Mouse (Mus musculus): ENCODE results near the gene Tcirg1.

Gene Tcirg1

DNA sequence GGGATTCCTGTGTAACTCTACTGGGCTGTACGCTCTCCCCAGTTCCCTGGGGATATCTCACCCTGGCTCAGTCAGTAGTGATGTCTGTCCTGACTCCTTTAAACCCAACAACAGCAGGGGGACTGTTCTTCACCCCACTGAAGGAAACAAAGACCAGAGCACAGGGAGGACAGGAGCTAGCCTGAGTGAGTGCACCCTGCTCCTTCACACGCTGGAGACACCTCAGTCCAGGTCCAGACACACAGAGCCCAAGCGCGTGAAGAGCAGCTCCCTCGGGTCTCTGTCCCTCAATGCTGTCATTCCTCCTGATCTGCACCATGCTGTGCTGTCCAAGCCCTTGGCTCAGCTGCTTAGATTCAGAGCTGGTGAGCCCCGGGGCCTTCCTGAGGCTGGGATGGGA, 19.8 kb upstream of the Tcirg1 start:
- no peak for DNase-seq

DNA sequence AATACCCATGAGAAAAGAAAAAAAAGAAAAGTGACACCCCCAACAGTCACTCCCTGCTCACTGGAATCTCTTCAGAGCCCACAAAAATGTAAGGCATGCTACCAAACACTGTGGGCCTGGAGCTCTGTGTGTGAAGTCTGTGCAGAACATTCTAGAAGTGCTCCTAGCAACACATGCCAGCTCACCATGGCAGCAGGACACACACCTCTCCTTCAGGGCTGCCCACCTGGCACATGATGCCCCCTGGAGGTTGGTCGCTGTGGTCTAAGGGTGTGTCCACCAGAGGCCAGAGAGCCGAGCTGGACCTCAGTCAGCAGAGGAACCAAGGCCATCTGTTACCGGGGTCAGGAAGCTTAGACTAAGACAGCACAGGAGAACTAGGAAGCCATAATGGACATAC, 19.3 kb upstream of the Tcirg1 start:
- DNase-seq: no peak

DNA sequence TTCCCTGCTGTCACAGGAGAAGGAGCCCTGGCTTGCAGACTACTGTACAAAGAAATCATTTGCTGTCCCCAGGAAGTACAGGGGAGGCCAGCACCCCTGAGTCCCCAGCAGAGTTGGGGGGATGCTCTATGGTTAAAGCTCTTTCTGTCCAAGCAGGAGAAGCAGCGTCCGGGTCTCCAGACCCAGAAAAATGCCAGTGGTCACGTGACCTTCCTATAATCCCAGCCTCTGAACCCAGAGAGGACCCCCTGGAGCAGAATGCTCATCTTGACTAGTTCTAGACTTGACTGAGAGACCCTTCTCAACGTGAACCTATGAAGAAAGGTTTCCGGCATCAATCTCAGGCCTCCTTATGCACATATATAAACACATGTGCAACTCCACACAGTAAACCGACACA, 18.9 kb upstream of the Tcirg1 start:
- no peak for DNase-seq

DNA sequence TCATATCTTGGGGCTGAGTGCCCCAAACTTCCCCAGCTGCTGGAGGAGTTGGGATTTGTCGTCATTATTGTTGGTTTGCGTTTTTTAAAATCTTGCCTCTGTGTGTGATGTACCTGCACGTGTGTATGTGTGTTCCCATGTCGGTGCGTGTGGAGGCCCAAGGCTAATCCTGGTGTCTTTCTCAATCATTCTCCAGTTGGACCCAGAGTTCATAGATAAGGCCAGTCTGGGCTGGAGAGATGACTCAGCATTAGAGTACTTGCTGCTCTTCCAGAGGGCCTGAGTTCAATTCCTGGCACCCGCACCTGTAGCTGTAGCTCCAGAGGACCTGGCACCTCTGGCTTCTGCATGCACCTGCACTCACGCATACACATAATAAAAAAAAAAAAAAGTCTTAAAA, 17.9 kb upstream of the Tcirg1 start:
- no peak for DNase-seq

DNA sequence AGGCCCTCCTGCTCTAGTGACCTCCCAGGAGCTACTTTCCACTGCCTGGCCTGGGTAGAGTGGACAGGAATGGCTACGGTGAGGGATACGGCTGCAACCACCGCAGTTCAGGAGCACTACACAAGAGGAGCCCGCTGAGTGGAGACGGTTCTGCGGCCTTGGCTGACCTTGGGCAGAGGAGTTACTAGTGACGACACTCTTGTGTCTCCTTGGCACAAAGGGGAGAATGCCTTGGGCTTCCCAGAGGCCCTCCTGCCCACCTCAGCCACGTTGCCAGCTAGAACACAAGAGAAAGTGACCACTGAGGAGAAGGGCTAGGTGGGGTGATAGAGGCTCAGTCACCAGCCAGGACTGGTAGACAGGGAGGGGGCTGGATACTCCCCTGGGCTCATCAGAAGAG, 17.3 kb upstream of the Tcirg1 start:
- no peak for DNase-seq

DNA sequence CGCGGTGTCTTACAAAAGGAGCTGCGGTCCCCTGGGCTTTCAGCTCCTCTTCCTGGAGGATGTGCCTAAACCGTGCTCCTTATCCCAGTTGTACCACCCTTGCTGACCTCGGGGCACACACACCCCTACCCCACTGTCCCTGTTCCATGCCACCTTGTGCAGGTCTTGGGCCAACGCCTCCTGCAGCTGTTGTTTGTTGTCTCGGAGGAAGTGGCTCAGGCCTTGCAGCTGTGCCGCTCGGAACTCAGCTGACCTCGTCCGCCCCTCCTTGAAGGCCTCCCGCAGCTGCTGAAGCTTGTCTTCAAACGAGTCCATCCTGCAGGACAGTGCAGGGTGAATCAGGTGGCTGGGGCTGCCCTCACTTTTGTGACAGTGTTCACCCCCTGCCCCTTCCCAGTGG, 16.7 kb upstream of the Tcirg1 start:
- no peak for DNase-seq

DNA sequence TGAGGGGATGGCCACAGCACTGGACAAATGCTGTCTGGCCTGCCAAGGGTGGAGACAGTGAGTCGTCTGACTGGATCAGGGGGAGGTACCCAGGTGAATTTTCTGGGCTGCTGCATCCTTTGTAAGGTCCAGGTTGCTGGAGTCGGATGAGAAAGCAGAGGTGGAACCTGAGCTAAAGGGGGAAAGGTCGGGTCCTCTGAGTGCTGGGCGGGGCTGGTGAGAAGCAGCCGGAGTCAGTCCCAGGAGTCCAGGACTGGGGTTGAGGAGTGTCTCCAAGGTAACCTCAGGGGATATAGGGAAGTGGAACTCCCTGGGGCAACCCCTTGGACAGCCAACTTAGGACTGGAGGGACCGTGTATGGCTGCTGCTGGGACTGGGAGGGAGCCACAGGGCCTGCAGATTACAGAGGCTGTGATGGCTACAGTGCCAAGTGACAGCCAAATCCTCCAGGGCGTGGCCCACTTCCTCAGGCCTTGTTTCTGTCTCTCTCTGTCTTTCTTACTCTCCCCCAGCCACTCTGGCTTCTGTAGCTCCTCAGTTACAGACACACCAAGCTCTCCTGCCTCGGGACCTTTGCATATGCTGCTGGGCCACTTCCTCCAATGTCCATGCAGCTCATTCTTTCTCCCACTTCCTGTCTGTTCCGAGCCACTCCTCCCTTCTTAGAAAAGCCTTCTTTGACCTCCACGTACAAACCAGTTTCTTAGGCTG, 15.9 kb upstream of the Tcirg1 start:
- DNase-seq: no peak

DNA sequence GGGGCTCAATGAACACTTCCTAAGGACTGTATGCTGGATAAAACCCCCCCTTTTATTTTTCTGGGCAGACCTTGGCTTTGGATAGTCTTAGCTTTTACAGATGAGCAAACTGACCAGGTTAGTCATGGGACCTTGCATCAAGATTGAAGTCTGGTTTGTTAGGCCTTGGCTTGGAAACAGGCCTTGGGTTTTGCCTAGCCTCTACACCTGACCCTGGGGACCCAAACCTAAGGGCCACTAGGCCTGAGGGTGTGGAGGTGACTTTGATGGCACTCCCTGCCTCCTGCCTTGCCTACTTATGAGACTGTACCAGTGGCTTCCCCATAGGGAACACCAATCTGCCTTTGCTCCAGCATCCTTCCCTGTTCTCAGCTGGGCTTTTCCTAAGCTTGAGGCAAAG, 13.0 kb upstream of the Tcirg1 start:
- DNase-seq: no peak

DNA sequence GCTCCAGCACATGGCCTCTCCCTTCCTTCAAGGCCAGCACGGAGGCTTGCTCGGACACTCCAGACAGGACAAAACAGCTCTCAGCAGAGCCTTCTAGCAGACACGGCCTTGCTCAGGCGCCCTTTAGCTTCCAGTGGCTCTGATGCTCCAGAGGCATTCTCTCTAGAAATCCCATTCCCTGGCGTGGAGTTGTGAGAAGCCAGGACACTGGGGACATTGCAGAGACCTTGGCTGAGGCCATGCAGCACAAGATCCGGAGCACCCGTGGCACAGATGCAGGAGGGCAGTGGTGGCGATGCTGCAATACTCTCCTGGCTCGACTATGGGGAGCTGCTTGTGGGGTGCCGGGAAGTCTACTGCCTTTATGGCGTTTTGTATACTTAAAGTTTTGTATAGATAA, 9.8 kb upstream of the Tcirg1 start:
- DNase-seq: no peak

DNA sequence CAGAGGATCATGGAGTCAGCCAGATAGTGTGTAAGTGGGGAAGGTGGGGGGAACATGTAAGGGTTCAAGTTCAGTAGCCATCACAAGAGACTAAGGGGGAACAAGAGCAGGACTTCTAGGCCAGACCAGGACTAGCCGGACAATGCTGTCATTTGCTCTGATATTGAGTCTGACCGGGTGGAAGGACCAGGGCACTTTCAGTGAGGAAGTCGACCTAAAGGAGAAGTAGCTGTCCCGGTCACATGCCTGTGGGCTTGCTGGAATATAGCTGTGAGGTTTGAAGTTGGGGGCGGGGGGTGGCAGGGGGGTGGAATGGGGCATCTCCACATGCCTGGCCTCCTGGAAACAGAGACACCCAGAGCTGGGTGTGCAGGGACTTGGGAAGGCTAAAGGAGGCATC, 7.6 kb upstream of the Tcirg1 start:
- DNase-seq: no peak

DNA sequence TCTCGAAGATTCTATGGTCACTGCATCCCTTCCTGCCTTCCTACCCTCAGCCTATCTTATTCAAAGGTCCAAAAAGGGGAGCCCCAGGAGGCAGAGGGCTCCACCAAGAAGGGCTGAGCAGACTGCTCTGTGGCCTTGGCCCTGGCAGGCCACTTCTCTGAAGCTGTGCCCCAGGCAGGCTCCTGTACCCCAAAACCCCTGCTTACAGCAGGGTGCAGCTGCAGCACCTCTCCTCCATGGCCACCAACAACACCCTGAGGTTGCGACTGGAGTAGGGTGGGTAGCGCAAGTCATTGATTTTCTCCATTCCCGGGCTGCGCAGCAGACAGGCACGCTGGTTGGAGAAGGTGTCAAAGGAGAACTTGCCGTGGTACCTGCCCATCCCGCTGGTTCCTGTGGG, 6.8 kb upstream of the Tcirg1 start:
- no peak for DNase-seq

DNA sequence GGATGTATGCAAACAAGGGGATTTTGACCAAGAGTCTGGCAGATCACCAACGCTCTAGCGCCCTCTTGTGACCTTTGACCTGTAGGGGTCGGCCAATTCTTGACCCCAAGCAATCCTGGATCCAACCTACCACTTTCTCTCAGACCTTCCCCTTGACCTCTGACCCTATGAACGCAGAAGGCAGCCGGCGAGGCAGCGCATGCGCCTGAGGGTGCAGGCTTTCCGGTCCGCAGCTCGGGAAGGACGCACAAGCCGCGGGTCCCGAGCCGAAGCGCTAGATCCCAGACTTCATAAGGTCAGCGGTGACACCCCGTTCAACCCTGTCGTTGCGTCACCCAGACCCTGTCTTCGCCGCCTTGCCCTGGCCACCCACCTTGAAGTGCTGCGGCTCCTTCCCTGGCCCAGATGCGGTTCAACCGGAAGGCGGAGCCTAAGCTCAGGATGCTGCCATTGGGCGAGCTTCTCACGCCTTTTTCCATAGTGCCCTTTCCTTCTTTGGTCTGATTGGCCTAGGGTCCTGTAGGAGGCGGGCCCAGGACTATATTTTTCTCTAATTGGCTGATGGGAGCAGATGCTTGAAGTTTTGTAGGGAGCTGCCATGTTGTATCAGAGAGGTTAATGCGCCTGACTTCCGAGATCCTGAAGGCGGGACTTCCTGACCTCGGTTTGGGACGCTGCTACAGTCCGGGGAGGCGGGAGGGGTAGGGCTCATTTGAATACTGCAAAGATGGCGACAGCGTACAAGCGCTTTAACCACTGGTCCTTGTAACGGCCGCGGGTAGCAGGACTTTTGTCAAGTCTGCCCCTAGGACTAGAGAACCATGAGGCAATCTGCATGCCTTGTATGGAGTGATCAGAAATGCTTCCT, 5.6 kb upstream of the Tcirg1 start, which contains the start of gene Ndufs8:
TSS of gene Ndufs8 (minus strand) at position 438 of the 868 bp plus-strand sequence.
- DNase-seq: peak; percentile 99

DNA sequence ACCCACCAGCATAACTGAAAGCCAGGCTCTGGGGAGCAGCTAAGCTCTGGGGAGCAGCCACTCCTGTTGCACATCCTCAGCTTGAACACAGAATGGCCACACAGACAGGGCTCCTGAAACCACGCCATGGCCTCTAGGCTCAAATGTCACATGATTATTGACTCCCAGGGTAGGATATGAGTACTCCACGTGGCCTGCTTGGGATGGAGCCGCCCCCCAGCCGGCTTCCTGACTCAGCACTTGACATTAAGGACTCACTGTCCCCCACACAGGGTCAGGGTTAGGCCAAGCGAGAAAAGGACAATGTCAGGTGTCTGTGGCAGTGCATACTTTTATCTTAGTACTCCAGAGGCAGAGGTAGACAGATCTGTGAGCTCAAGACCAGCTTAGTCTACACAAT, 3.3 kb upstream of the Tcirg1 start:
- DNase-seq: peak; percentile 44

DNA sequence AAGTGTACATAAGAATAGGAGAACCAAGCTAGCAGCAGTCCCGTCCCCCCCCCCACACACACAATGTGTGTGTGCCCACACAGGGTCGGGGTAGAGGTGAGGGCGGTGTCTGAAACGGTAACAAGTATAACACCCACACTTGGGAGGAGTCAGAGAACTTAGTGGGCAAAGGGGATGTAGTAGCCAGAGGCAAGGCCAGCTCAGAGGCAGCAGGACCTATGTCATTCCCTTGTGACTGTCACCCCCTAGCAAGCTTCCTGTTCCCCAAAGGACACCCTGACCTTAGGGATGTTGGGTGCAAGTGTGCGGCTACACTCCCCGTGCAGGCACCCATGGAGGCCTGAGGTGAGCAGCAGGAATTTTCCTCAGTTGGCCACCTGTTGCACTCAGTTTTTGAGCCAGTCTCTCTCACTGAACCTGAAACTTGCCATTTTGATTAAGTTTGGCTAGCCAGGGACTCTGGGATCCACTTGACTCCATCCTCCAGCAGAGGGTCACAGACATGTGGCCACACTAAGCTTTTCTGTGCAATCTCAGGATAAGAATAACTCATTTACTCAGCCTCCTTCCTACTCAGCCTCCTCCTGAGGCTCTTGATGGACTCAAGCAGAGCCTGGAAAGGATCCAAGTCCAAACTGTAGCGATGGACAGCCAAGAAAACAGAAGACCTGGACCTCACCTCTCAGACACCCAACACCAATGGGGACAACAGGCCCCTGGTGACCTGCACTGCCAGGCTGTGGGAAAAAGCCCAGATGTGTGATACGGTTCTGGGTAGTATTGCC, 1.1 kb upstream of the Tcirg1 start:
- DNase-seq: peak; percentile 32

DNA sequence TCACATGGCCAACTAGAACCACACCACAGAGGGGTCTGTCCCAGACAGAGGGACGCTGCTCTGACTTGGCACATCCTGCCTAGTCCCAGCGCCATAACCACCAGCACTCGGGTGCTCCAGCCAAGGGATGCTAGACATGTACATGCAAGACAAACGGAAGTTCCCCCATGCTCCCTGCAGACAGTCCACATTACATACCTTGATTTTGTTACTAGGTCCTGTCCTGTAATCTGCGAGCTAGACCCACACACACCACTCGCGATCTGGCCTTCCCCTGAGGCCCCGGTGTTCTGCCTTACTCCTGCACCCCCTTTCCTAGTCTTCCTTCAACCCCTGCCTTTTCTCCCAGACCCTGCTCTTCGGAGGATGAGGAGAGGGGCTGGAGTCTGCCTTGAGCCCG, 607 bp downstream of the Tcirg1 start:
- peak; percentile 31 for DNase-seq

DNA sequence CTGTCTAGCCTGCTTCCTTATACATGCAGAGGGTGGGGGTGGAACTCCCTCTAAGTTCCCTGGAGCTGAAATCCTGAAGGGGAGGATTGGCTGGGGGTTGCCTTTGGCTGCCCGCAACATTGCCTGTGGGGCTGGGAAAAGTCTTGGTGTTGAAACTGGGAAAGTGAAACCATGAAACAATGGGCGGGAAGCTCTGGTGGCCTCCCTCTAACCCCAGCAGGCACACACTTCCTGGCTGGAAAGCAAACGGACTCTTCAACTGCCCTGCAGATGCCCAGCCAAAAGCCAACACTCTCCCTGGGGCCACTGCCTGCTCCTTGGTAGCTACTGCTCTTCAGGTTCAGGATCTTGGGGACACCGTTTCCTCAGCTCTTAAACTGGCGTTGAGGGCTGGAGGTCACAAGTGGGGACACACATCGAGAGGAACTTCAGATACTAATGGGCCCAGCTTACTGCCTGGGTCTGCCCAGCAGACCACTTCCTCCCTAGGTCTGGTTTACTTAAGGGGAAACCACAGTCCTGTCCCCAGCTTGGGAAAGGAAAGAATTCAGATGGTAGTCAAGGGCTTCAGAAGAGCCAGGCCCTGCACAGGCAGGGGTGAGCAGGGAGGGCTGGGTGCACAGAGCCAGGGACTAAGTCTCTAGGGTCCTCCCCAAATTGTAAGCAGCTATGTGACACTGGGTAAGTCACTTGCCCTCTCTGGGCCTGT, 1.5 kb downstream of the Tcirg1 start:
- DNase-seq: peak; percentile 55

DNA sequence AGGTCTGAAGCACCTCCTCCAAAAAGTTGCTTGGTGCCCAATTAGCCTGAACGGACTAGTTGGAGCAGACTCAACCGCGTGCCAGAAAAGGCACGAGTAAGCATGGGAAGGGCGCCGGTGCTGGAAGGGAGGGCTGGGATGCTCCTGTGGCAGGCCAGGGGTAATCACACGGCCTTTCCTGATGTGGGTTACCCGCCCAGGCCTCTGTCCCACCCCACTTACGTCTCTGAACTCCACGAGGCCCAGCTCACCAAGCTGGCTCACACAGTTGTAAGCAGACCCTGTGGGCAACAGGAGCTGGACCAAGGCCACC, 2.6 kb downstream of the Tcirg1 start:
- no peak for DNase-seq

DNA sequence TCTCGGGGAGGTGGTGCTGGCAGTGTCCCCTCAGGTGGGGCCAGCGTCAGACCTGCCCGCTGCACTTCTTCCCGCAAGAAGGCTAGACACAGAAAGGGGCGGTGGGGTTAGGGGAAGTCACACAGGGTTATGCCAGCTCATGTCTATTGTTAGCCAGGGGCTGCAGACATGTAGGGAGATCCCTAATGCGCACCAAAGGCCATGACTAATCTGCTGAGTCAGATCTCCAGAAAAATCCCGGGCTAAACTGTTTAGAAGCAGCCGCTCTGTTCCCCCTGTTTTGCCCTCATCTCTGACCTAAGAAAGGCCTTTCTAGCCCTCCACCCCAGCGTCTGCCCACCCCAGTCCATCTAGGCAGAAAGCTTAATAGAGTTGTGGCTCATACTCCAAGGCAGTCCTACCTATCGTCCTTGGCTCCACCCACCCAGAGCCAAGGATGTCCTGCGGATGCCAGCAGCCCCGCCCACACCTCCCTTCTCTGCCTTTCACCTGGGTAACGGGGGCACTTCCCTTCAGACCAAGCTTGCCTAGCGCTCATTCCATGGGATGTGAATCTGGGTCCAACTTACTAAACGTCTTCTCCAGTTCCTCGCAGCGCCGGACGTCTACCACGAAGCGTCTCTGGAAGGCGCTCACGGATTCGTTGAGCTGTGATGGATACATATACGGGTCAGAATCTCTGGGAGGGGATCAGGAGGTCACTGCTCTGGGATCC, 3.1 kb downstream of the Tcirg1 start:
- no peak for DNase-seq

DNA sequence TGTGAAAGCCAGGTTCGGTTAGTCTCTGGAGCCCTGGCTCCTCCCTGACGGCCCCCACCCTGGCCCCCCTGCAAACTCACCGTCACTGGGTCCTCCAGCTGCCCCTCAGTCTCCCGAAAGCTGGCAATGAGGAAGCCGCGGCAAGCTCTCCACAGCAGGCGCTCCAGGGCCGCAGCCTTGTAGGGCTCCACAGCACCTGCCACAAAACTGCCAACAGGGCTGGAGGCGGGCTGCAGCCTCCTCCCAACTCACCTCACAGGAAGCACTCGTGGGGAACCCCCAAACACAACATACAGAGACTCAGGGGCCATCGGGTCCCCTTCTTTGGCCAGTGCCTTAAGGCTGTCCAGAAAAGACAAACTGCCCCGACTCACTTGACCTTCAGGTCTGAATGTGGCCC, 4.0 kb downstream of the Tcirg1 start:
- DNase-seq: no peak

DNA sequence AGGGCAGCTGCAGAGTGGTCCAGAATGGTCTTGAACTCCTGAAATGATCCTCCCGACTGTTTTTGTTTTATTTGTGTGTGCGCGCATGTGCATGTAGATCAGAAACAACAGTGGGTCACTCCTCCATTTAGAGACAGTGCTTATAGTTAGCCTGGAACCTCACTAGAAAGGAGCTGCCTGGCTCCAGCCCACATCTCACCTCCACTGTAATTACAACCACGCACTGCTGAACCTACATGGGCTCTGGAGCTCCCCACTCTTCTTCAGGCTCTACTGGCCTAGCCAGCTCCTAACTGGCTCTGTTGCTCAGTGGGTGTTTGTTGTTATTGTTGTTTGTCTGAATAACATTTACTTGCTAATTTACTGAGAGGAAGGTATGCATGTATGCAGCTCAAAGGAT, 7.3 kb downstream of the Tcirg1 start:
- DNase-seq: no peak

DNA sequence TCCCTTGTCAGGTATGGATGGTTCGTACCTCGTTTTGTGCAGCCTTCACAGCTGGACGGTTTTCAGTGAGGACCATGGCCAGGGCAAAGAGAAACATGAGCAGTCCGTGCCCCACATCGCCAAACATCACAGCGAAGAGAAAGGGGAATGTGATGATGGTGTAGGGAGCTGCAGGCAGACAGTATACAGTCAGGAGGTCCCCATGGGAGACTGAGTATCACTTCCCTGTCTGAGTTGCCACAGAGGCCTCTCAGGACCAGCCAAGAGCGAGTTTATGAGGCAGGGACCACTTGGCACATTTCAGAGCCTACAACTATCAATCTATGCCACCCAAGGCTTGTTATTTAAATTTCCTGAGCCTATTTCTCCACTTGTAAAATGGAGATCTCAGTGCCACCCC, 8.0 kb downstream of the Tcirg1 start:
- DNase-seq: no peak

DNA sequence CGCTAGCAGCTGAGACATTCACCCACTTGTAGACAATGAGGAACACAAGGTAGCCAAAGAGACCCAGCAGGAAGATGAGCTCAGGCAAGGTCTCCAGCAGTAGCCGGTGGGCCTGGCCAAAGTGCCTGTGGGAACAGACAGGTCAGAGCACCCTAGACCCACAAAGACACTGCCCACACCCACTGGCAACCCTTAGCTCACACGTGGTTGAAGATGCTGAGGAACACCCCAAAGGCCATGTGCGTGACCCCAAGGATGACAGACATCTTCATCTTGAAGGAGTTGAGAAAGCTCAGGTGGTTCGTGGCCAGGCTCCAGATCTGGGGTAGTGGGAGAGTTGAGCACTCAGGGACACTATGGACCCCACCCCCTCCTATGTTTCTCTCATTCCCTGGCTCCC, 9.4 kb downstream of the Tcirg1 start:
- DNase-seq: no peak

DNA sequence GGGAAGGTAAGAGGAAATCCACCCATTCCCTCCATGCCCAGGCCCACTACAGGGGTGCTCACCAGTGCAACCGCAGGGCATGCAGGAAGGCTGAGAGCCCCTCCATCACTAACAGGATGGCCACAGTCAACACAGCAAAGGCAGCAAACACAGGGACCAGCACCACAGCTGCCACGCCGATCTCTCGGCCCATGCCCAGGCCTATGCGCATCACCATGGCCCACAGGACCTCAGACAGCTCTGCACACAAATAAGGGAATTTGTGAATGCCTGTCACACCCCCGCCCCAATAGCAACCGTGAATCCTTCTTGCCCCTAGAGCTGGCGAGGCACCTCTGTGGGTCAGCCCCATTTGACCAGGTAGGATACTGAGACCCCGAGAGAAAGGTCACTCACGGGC, 10.7 kb downstream of the Tcirg1 start:
- DNase-seq: no peak

All from kidney, adult 9 months (tissue).